Mouse (Mus musculus) G1E (cell line): Measurements from ENCODE around the gene Nxpe2.

ENCODE experiments used
- CTCF ChIP-seq: IDR thresholded peaks from 2 replicates; pipeline ENCODE4 v1.5.1; 2012; ENCODE audit warnings: low read depth, low read length, inconsistent platforms, mixed read lengths
- GATA1 ChIP-seq: IDR thresholded peaks from 2 replicates; pipeline ENCODE4 v1.6.1; 2012; ENCODE audit warnings: borderline replicate concordance, low read length, inconsistent platforms, mixed read lengths
- GATA2 ChIP-seq: IDR thresholded peaks from 2 replicates; pipeline ENCODE4 v1.6.1; 2012; ENCODE audit warnings: low read depth, low read length, inconsistent platforms, borderline replicate concordance
- POLR2AphosphoS5 ChIP-seq: IDR thresholded peaks from 2 replicates; pipeline ENCODE4 v1.6.1; 2012; ENCODE audit warnings: low read depth, low read length, inconsistent platforms; ENCODE audit not compliant: insufficient replicate concordance
- TAL1 ChIP-seq: conservative IDR thresholded peaks from 2 replicates; pipeline ENCODE4 v1.6.1; 2012; ENCODE audit warnings: low read depth, low read length, inconsistent platforms, mixed read lengths

DNA sequence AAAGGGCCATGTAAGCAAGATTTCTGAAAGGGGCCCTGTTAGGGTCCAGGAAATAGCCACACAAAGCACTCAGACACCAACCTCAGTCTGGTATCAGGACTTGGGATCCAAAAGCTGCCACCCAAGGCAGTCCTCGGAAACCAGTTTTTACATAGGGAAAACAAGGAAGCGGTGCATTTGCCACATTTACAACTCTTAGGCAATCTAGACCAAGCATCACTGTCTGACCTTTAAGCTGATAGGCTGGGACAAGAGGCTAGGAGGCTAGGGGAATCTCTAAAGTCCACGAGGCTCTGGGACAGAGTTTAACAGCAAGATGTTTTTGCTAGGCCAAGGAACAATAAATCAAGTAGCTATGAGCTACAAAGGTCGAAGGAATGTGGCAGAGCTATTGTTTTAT is 35.2 kb upstream of the Nxpe2 start:
- TF ChIP-seq CTCF (no peak), POLR2AphosphoS5 (no peak), GATA1 (no peak), TAL1 (no peak), GATA2 (no peak)
